Mouse (Mus musculus): ENCODE data around the gene Cd101. TPM values are rescaled to one million over a fixed set of nuclear protein-coding genes. Genes with fewer than 3 reads are reported as not detected.

Gene Cd101
- polyA plus RNA-seq, 1 experiment from 2014 or later: 0.04 TPM

GRCm38 (mm10) chr3:101061865-101062585 lies 32.7 kb upstream of the Cd101 start:
- 0 out of 2 replicates have a peak, but pooled peaks cover 4% of the 10 kb centered on the region for H3K4me1 ChIP-seq
- H3K27ac ChIP-seq: no peak overlapping the region
- H3K36me3 ChIP-seq: peaks cover 80% of the 10 kb centered on the region
- H3K9me3 ChIP-seq (replicated peaks): no peaks in the 10 kb centered on the region
- WGBS: 90% methylated on average over 7 of the region's 7 CpGs
- DNase-seq (ENCODE audit: low spot score): no peak
- no peak overlapping the region for H3K4me3 ChIP-seq
- H3K27me3 ChIP-seq (ENCODE audit: low read depth, poor library complexity, severe bottlenecking): no peaks in the 10 kb centered on the region

GRCm38 (mm10) chr3:101059214-101059613 lies 29.9 kb upstream of the Cd101 start:
- Histone ChIP-seq H3K4me3 (no peak overlapping the region), H3K27ac (no peak overlapping the region), H3K4me1 (0 out of 2 replicates have a peak, but pooled peaks cover 4% of the 10 kb centered on the region), H3K36me3 (peaks cover 87% of the 10 kb centered on the region), H3K27me3 (ENCODE audit: low read depth, poor library complexity, severe bottlenecking) (no peaks in the 10 kb centered on the region), H3K9me3 (replicated peaks) (no peaks in the 10 kb centered on the region)
- 82% methylated on average over 4 of the region's 4 CpGs for WGBS
- no peak for DNase-seq (ENCODE audit: low spot score)

- DNase-seq (ENCODE audit: low spot score): no peak
- H3K9me3 ChIP-seq (replicated peaks): no peaks in the 10 kb centered on the region
- H3K27me3 ChIP-seq (ENCODE audit: low read depth, poor library complexity, severe bottlenecking): no peaks in the 10 kb centered on the region
- WGBS: 83% methylated on average over 2 of the region's 2 CpGs
- H3K27ac ChIP-seq: no peak overlapping the region
- no peak overlapping the region for H3K4me3 ChIP-seq
- peaks cover 86% of the 10 kb centered on the region for H3K36me3 ChIP-seq
- 0 out of 2 replicates have a peak, but pooled peaks cover 4% of the 10 kb centered on the region for H3K4me1 ChIP-seq
Observed at GRCm38 (mm10) chr3:101058203-101058602, 28.8 kb upstream of the Cd101 start.

GRCm38 (mm10) chr3:101055216-101055615 lies 25.9 kb upstream of the Cd101 start:
- no peak for DNase-seq (ENCODE audit: low spot score)
- Histone ChIP-seq H3K4me1 (no peaks in the 10 kb centered on the region), H3K27me3 (ENCODE audit: low read depth, poor library complexity, severe bottlenecking) (no peaks in the 10 kb centered on the region), H3K9me3 (replicated peaks) (no peaks in the 10 kb centered on the region), H3K4me3 (no peak overlapping the region), H3K27ac (no peak overlapping the region), H3K36me3 (peaks cover 78% of the 10 kb centered on the region)
- 89% methylated on average over 8 of the region's 8 CpGs for WGBS

- WGBS: 75% methylated on average over 4 of the region's 4 CpGs
- Histone ChIP-seq H3K4me3 (no peak overlapping the region), H3K9me3 (replicated peaks) (no peaks in the 10 kb centered on the region), H3K27ac (no peak overlapping the region), H3K27me3 (ENCODE audit: low read depth, poor library complexity, severe bottlenecking) (no peaks in the 10 kb centered on the region), H3K36me3 (peaks cover 77% of the 10 kb centered on the region), H3K4me1 (no peaks in the 10 kb centered on the region)
- DNase-seq (ENCODE audit: low spot score): no peak
Observed at GRCm38 (mm10) chr3:101051601-101052000, 22.2 kb upstream of the Cd101 start.

GRCm38 (mm10) chr3:101049997-101050396 lies 20.6 kb upstream of the Cd101 start:
- H3K36me3 ChIP-seq: peaks cover 71% of the 10 kb centered on the region
- no peaks in the 10 kb centered on the region for H3K27me3 ChIP-seq (ENCODE audit: low read depth, poor library complexity, severe bottlenecking)
- no peak for DNase-seq (ENCODE audit: low spot score)
- 0 out of 2 replicates have a peak, but pooled peaks cover 2% of the 10 kb centered on the region for H3K4me1 ChIP-seq
- H3K9me3 ChIP-seq (replicated peaks): no peaks in the 10 kb centered on the region
- no peak overlapping the region for H3K4me3 ChIP-seq
- 80% methylated on average over 9 of the region's 9 CpGs for WGBS
- H3K27ac ChIP-seq: no peak overlapping the region

- Histone ChIP-seq H3K9me3 (replicated peaks) (no peaks in the 10 kb centered on the region), H3K36me3 (peaks cover 71% of the 10 kb centered on the region), H3K27ac (no peak overlapping the region), H3K27me3 (ENCODE audit: low read depth, poor library complexity, severe bottlenecking) (no peaks in the 10 kb centered on the region), H3K4me3 (no peak overlapping the region), H3K4me1 (0 out of 2 replicates have a peak, but pooled peaks cover 2% of the 10 kb centered on the region)
- 80% methylated on average over 2 of the region's 2 CpGs for WGBS
- DNase-seq (ENCODE audit: low spot score): no peak
Observed at GRCm38 (mm10) chr3:101048781-101049180, 19.4 kb upstream of the Cd101 start.

- 95% methylated on average over 15 of the region's 15 CpGs for WGBS
- Histone ChIP-seq H3K4me3 (no peak overlapping the region), H3K36me3 (peaks cover 73% of the 10 kb centered on the region), H3K9me3 (replicated peaks) (no peaks in the 10 kb centered on the region), H3K27me3 (ENCODE audit: low read depth, poor library complexity, severe bottlenecking) (no peaks in the 10 kb centered on the region), H3K4me1 (peaks cover 9% of the 10 kb centered on the region; the same call in 1 of the 2 replicates), H3K27ac (no peak overlapping the region)
- no peak for DNase-seq (ENCODE audit: low spot score)
Observed at GRCm38 (mm10) chr3:101047586-101048275, 18.4 kb upstream of the Cd101 start.

- peaks cover 10% of the 10 kb centered on the region; the same call in 1 of the 2 replicates for H3K4me1 ChIP-seq
- H3K36me3 ChIP-seq: peaks cover 92% of the 10 kb centered on the region
- no peak overlapping the region for H3K27ac ChIP-seq
- H3K4me3 ChIP-seq: no peak overlapping the region
- WGBS: 96% methylated on average over 15 of the region's 15 CpGs
- DNase-seq (ENCODE audit: low spot score): no peak
- H3K27me3 ChIP-seq (ENCODE audit: low read depth, poor library complexity, severe bottlenecking): no peaks in the 10 kb centered on the region
- H3K9me3 ChIP-seq (replicated peaks): no peaks in the 10 kb centered on the region
Observed at GRCm38 (mm10) chr3:101045431-101045830, 16.1 kb upstream of the Cd101 start.

- Histone ChIP-seq H3K4me1 (peaks cover 10% of the 10 kb centered on the region; the same call in 1 of the 2 replicates), H3K27ac (no peak overlapping the region), H3K4me3 (no peak overlapping the region), H3K9me3 (replicated peaks) (no peaks in the 10 kb centered on the region), H3K27me3 (ENCODE audit: low read depth, poor library complexity, severe bottlenecking) (no peaks in the 10 kb centered on the region), H3K36me3 (peaks cover 91% of the 10 kb centered on the region)
- DNase-seq (ENCODE audit: low spot score): no peak
- 73% methylated on average over 6 of the region's 6 CpGs for WGBS
Observed at GRCm38 (mm10) chr3:101044686-101045085, 15.3 kb upstream of the Cd101 start.

- Histone ChIP-seq H3K27me3 (ENCODE audit: low read depth, poor library complexity, severe bottlenecking) (no peaks in the 10 kb centered on the region), H3K9me3 (replicated peaks) (no peaks in the 10 kb centered on the region), H3K4me1 (peaks cover 14% of the 10 kb centered on the region; the same call in 1 of the 2 replicates), H3K27ac (no peak overlapping the region), H3K36me3 (peaks cover 69% of the 10 kb centered on the region), H3K4me3 (no peak overlapping the region)
- 77% methylated on average over 7 of the region's 7 CpGs for WGBS
- no peak for DNase-seq (ENCODE audit: low spot score)
Observed at GRCm38 (mm10) chr3:101041997-101042396, 12.6 kb upstream of the Cd101 start.

GRCm38 (mm10) chr3:101037984-101038545 lies 8.7 kb upstream of the Cd101 start:
- WGBS: 91% methylated on average over 5 of the region's 5 CpGs
- Histone ChIP-seq H3K27me3 (ENCODE audit: low read depth, poor library complexity, severe bottlenecking) (no peaks in the 10 kb centered on the region), H3K9me3 (replicated peaks) (no peaks in the 10 kb centered on the region), H3K4me3 (no peak overlapping the region), H3K4me1 (peaks cover 9% of the 10 kb centered on the region; the same call in 1 of the 2 replicates), H3K36me3 (peaks cover 36% of the 10 kb centered on the region), H3K27ac (no peak overlapping the region)
- no peak for DNase-seq (ENCODE audit: low spot score)

GRCm38 (mm10) chr3:101036001-101036400 lies 6.6 kb upstream of the Cd101 start:
- Histone ChIP-seq H3K27me3 (ENCODE audit: low read depth, poor library complexity, severe bottlenecking) (no peaks in the 10 kb centered on the region), H3K4me1 (peaks cover 12% of the 10 kb centered on the region; the same call in 1 of the 2 replicates), H3K27ac (no peak overlapping the region), H3K4me3 (no peak overlapping the region), H3K9me3 (replicated peaks) (no peaks in the 10 kb centered on the region), H3K36me3 (peaks cover 15% of the 10 kb centered on the region)
- 98% methylated on average over 2 of the region's 2 CpGs for WGBS
- no peak for DNase-seq (ENCODE audit: low spot score)

Data from limb, embryonic 10.5 days (tissue).